ENCODE assay signal across 11 mouse cellular contexts in genomic region chr2:166429918-166430317, GRCm38 (mm10).
DNase-seq lines count a peak whose midpoint lies in the region; ATAC-seq lines count a peak whose summit lies in the region.
"Had no signal": no experiment of that assay in that cellular context is flagged by ENCODE, and none has a peak within 500 bp of the region (broad histone marks: within the 10 kb centered on the region; RNA-seq: fewer than 3 reads in every experiment).

No protein-coding gene starts in this region.

- no peak overlapping the region for H3K4me3 ChIP-seq in kidney, embryonic 14.5 days (ENCODE audit: low read length)
- H3K4me3 ChIP-seq in embryonic facial prominence, embryonic 10.5 days = no peak overlapping the region; the same call in 1 of the 2 replicates
- no peak overlapping the region for H3K4me3 ChIP-seq in heart, embryonic 14.5 days (ENCODE audit: control insufficient read depth in 1 of 2, insufficient read depth in 1 of 2, low read depth in 1 of 2, low read length in 2 of 2)

- no peak for ATAC-seq in kidney, embryonic 14.5 days (ENCODE audit: low FRiP score, low TSS enrichment)
- 0 out of 2 replicates have a peak, but pooled peaks have one; percentile 19 for ATAC-seq in heart, embryonic 14.5 days (ENCODE audit: insufficient number of reproducible peaks, insufficient read depth, low FRiP score, low read depth)
- peak; percentile 35 for ATAC-seq in megakaryocyte, adult 5-6 weeks (ENCODE audit: poor library complexity, severe bottlenecking)

- H3K27ac ChIP-seq in kidney, embryonic 14.5 days (ENCODE audit: low read depth, low read length) = no peak overlapping the region
- H3K27ac ChIP-seq in embryonic facial prominence, embryonic 10.5 days (replicated peaks) = peak overlapping the region; percentile 67
- peak overlapping the region; percentile 46 to 66 for H3K27ac ChIP-seq in heart, embryonic 14.5 days (replicated peaks in 1 of 2; ENCODE audit: control insufficient read depth in 1 of 2, insufficient read depth in 1 of 2, low read depth in 2 of 2, low read length in 2 of 2)

- 70% methylated on average over 5 of the region's 5 CpGs for WGBS in kidney, embryonic 14.5 days
- WGBS in embryonic facial prominence, embryonic 10.5 days = 70% methylated on average over 5 of the region's 5 CpGs
- 12% methylated on average over 5 of the region's 5 CpGs for WGBS in heart, embryonic 14.5 days

- H3K9me3 ChIP-seq in kidney, embryonic 14.5 days (ENCODE audit: control insufficient read depth, low read length) = no peaks in the 10 kb centered on the region
- H3K9me3 ChIP-seq in embryonic facial prominence, embryonic 10.5 days = no peaks in the 10 kb centered on the region
- no peaks in the 10 kb centered on the region for H3K9me3 ChIP-seq in heart, embryonic 14.5 days (ENCODE audit: control insufficient read depth, low read length)

- peak; percentile 50 to 57 for DNase-seq in kidney, postnatal 4 days
- DNase-seq in embryonic facial prominence, embryonic 10.5 days (ENCODE audit: low spot score) = no peak
- no peak for DNase-seq in ovary, adult 18-20 months (ENCODE audit: low spot score)
- no peak for DNase-seq in thymus, postnatal 25 days
- no peak for DNase-seq in cerebellum, postnatal 36 days
- DNase-seq: adrenal gland, adult 8-10 months; cerebellum, postnatal 25 days; kidney, adult 8-10 months had no signal

- H3K27me3 ChIP-seq in kidney, embryonic 14.5 days (ENCODE audit: control insufficient read depth, insufficient read depth, low read length) = no peaks in the 10 kb centered on the region
- peaks cover 10% of the 10 kb centered on the region; the same call in 1 of the 2 replicates for H3K27me3 ChIP-seq in embryonic facial prominence, embryonic 10.5 days (replicated peaks; ENCODE audit: low read depth, poor library complexity, severe bottlenecking)
- no peaks in the 10 kb centered on the region for H3K27me3 ChIP-seq in heart, embryonic 14.5 days (ENCODE audit: control insufficient read depth, insufficient read depth, low read length)

- no peak overlapping the region for H3K9ac ChIP-seq in kidney, embryonic 14.5 days (ENCODE audit: low read depth, low read length)
- H3K9ac ChIP-seq in heart, embryonic 14.5 days (ENCODE audit: low read length) = no peak overlapping the region

- H3K36me3 ChIP-seq in kidney, embryonic 14.5 days (ENCODE audit: control insufficient read depth, insufficient read depth, low read length) = no peaks in the 10 kb centered on the region
- no peaks in the 10 kb centered on the region for H3K36me3 ChIP-seq in embryonic facial prominence, embryonic 10.5 days (replicated peaks)
- no peaks in the 10 kb centered on the region for H3K36me3 ChIP-seq in heart, embryonic 14.5 days (ENCODE audit: control insufficient read depth, insufficient read depth, low read length)

- no peak overlapping the region for H3K4me2 ChIP-seq in kidney, embryonic 14.5 days (replicated peaks; ENCODE audit: low read depth, low read length)
- H3K4me2 ChIP-seq in heart, embryonic 14.5 days (ENCODE audit: low read length) = no peak overlapping the region

- peaks cover 7% of the 10 kb centered on the region for H3K4me1 ChIP-seq in kidney, embryonic 14.5 days (ENCODE audit: control insufficient read depth, insufficient read depth, low read length)
- peaks cover 77% of the 10 kb centered on the region for H3K4me1 ChIP-seq in embryonic facial prominence, embryonic 10.5 days
- H3K4me1 ChIP-seq in heart, embryonic 14.5 days (ENCODE audit: control insufficient read depth in 2 of 2, insufficient read depth in 2 of 2, low read length in 2 of 2) = peaks cover 54 to 82% of the 10 kb centered on the region in 2 experiments

Comparison
In these comparisons a context has a peak if more than half of its experiments do, and no peak if none do; other contexts are left out.
1. DNase-seq: peak in kidney, postnatal 4 days (2 of 2); none in embryonic facial prominence, embryonic 10.5 days (single experiment), ovary, adult 18-20 months (single experiment), thymus, postnatal 25 days (single experiment) and cerebellum, postnatal 36 days (0 of 2).